Mouse (Mus musculus) hindbrain, postnatal 0 days (tissue): ENCODE data around the gene Hoxa9. TPM values are rescaled to one million over a fixed set of nuclear protein-coding genes. Genes with fewer than 3 reads are reported as not detected.

ENCODE experiments used
- ATAC-seq: fragments of 200-750 bp; cut with Nextera tagmentation; 2 replicates; pipeline ENCODE4 v1.8.0; 2017; ENCODE audit warnings: mild to moderate bottlenecking, moderate TSS enrichment, moderate library complexity
- DNase-seq: peaks from one replicate; pipeline ENCODE4 v3.0.0-alpha.2; 2015; ENCODE audit warnings: low spot score
- H3K27ac ChIP-seq: fragments of 300-500 bp; sonication (generic); 2 replicates; pipeline ENCODE4 v1.5.1; 2014; ENCODE audit warnings: mild to moderate bottlenecking
- H3K27me3 ChIP-seq: fragments of 300-500 bp; sonication (generic); 2 replicates; pipeline ENCODE4 v1.6.1; 2014; ENCODE audit warnings: low read length, mixed read lengths; ENCODE audit not compliant: insufficient read depth
- H3K36me3 ChIP-seq: fragments of 300-500 bp; sonication (generic); 2 replicates; pipeline ENCODE4 v1.6.1; 2014; ENCODE audit warnings: low read length, mixed read lengths; ENCODE audit not compliant: insufficient read depth
- H3K4me1 ChIP-seq: fragments of 300-500 bp; sonication (generic); 2 replicates; pipeline ENCODE4 v1.6.1; 2014; ENCODE audit warnings: antibody characterized with exemption, low read length, mixed read lengths; ENCODE audit not compliant: insufficient read depth
- H3K4me2 ChIP-seq: fragments of 300-500 bp; sonication (generic); 2 replicates; pipeline ENCODE4 v1.6.1; 2014; ENCODE audit warnings: low read depth, mild to moderate bottlenecking, low read length, moderate library complexity, mixed read lengths
- H3K4me3 ChIP-seq: fragments of 300-500 bp; sonication (generic); 2 replicates; pipeline ENCODE4 v1.5.1; 2014; ENCODE audit warnings: low read length
- H3K9ac ChIP-seq: fragments of 300-500 bp; sonication (generic); replicated peaks from 2 replicates; pipeline ENCODE4 v1.6.1; 2014; ENCODE audit warnings: mild to moderate bottlenecking, low read length, moderate library complexity, mixed read lengths
- H3K9me3 ChIP-seq: fragments of 300-500 bp; sonication (generic); 2 replicates; pipeline ENCODE4 v1.6.1; 2016; ENCODE audit warnings: low read length, mixed read lengths
- CTCF ChIP-seq: IDR thresholded peaks from 2 replicates; pipeline ENCODE4 v1.5.1; 2016; ENCODE audit warnings: antibody characterized with exemption, control low read depth, low read depth
- WGBS: fragments of 180-500 bp; shearing (Covaris S2); extraction: QIAGEN DNeasy Blood & Tissue Kit; methylation state at CpG from one replicate; pipeline ENCODE4 v1.1.7; 2014; 5-methylcytosine and 5-hydroxymethylcytosine counted together
- polyA plus RNA-seq: library from polyadenylated mRNA; unstranded; fragments of >200 nt; fragmentation: Nextera tagmentation; extraction: Ambion mirVana; gene quantifications from 2 replicates; pipeline ENCODE4 v1.2.1, GENCODE M21; 2015
- total RNA-seq: library from RNA; depleted of rRNA; stranded (reverse); fragments of >200 nt; gene quantifications from 2 replicates; pipeline ENCODE4 v1.2.3, GENCODE M21; 2014

The Hoxa9 gene
- total and polyA plus RNA-seq, 2 experiments from 2014 or later = 0.26 TPM; not detected in 1

- Histone ChIP-seq H3K36me3 (no peaks in the 10 kb centered on the region), H3K27ac (no peak overlapping the region), H3K4me2 (no peak overlapping the region), H3K4me3 (no peak overlapping the region), H3K4me1 (no peaks in the 10 kb centered on the region), H3K9me3 (no peaks in the 10 kb centered on the region), H3K27me3 (peaks cover 93% of the 10 kb centered on the region), H3K9ac (no peak overlapping the region)
- ATAC-seq = no peak
- DNase-seq = no peak
- WGBS = 2% methylated on average over 24 of the region's 24 CpGs
- no peak for TF ChIP-seq CTCF
Measured at GRCm38 (mm10) chr6:52223939-52224760, 6.7 kb downstream of the Hoxa9 start.

- Histone ChIP-seq H3K27me3 (peaks cover 96% of the 10 kb centered on the region), H3K27ac (no peak overlapping the region), H3K36me3 (no peaks in the 10 kb centered on the region), H3K4me2 (no peak overlapping the region), H3K9ac (no peak overlapping the region), H3K4me1 (no peaks in the 10 kb centered on the region), H3K9me3 (no peaks in the 10 kb centered on the region), H3K4me3 (no peak overlapping the region)
- WGBS = 21% methylated on average over 13 of the region's 13 CpGs
- TF ChIP-seq CTCF = no peak
- ATAC-seq = no peak
- no peak for DNase-seq
Measured at GRCm38 (mm10) chr6:52222729-52223128, 8.2 kb downstream of the Hoxa9 start.

GRCm38 (mm10) chr6:52221993-52222685 lies 8.8 kb downstream of the Hoxa9 start:
- DNase-seq (no peak), ATAC-seq (peak; percentile 27; the same call in 1 of the 2 replicates)
- Histone ChIP-seq H3K4me2 (peak overlapping the region; percentile 84; the same call in 1 of the 2 replicates), H3K36me3 (no peaks in the 10 kb centered on the region), H3K27ac (no peak overlapping the region), H3K9ac (no peak overlapping the region), H3K9me3 (no peaks in the 10 kb centered on the region), H3K27me3 (peaks cover 96% of the 10 kb centered on the region), H3K4me1 (no peaks in the 10 kb centered on the region), H3K4me3 (peak overlapping the region; percentile 49)
- 8% methylated on average over 21 of the region's 21 CpGs for WGBS
- no peak for TF ChIP-seq CTCF

GRCm38 (mm10) chr6:52221337-52221992 lies 9.4 kb downstream of the Hoxa9 start, which contains the start of gene Hoxa7:
Gene Hoxa7, minus strand, starts transcription at chr6:52221854.
- Histone ChIP-seq H3K4me3 (peak within 1 kb of the TSS; percentile 49), H3K36me3 (no peaks in the 10 kb centered on the region), H3K4me2 (peak within 1 kb of the TSS; percentile 84), H3K4me1 (no peaks in the 10 kb centered on the region), H3K27me3 (peaks cover 96% of the 10 kb centered on the region), H3K27ac (no peak within 1 kb of the TSS), H3K9ac (peak within 1 kb of the TSS; percentile 43; the same call in 1 of the 2 replicates), H3K9me3 (no peaks in the 10 kb centered on the region)
- 1% methylated on average over 46 of the region's 46 CpGs for WGBS
- DNase-seq (peak; percentile 91), ATAC-seq (peak; percentile 75)
- peak; percentile 99 for TF ChIP-seq CTCF

GRCm38 (mm10) chr6:52220865-52221310 lies 10.0 kb downstream of the Hoxa9 start:
- Histone ChIP-seq H3K4me1 (no peaks in the 10 kb centered on the region), H3K9ac (no peak overlapping the region), H3K27ac (no peak overlapping the region), H3K27me3 (peaks cover 96% of the 10 kb centered on the region), H3K9me3 (no peaks in the 10 kb centered on the region), H3K4me3 (peak overlapping the region; percentile 49), H3K36me3 (no peaks in the 10 kb centered on the region), H3K4me2 (peak overlapping the region; percentile 84)
- DNase-seq = no peak
- no peak for ATAC-seq
- 5% methylated on average over 12 of the region's 12 CpGs for WGBS
- no peak for TF ChIP-seq CTCF

- peaks cover 96% of the 10 kb centered on the region for H3K27me3 ChIP-seq
- H3K4me2 ChIP-seq = no peak overlapping the region
- 16% methylated on average over 32 of the region's 32 CpGs for WGBS
- no peak for ATAC-seq
- no peaks in the 10 kb centered on the region for H3K36me3 ChIP-seq
- H3K9ac ChIP-seq = no peak overlapping the region
- DNase-seq = no peak
- H3K4me1 ChIP-seq = no peaks in the 10 kb centered on the region
- TF ChIP-seq CTCF = no peak
- H3K27ac ChIP-seq = no peak overlapping the region
- no peaks in the 10 kb centered on the region for H3K9me3 ChIP-seq
- no peak overlapping the region for H3K4me3 ChIP-seq
Measured at GRCm38 (mm10) chr6:52220003-52220864, 10.7 kb downstream of the Hoxa9 start.
